In genomic region chr4:106315921-106316350, GRCm38 (mm10) we compare ENCODE assay signal across 8 mouse cellular contexts. TPM values are rescaled to one million over a fixed set of nuclear protein-coding genes. Genes with fewer than 3 reads are reported as not detected.
DNase-seq lines count a peak whose midpoint lies in the region; ATAC-seq and TF ChIP-seq lines count a peak whose summit lies in the region.

Gene Usp24, plus strand, starts transcription at chr4:106316213.

- peak; percentile 50 for TF ChIP-seq POLR2A in cortical plate, adult 2 months (IDR thresholded peaks at IDR 0.05; ENCODE audit: extremely low read depth, insufficient read depth, low read length)

- WGBS in hindbrain, embryonic 16.5 days, result under 1% methylated on average over 34 of the region's 60 CpGs

- H3K4me2 ChIP-seq in hindbrain, embryonic 16.5 days (ENCODE audit: low read length), result peak within 1 kb of the TSS; percentile 82

- no peaks in the 10 kb centered on the region for H3K36me3 ChIP-seq in hindbrain, embryonic 16.5 days (ENCODE audit: control insufficient read depth, insufficient read depth, low read length)

- DNase-seq in ZHBTc4 (ENCODE audit: low read depth, low spot score), result peak; percentile 78
- peak; percentile 61 to 66 for DNase-seq in gastrocnemius, adult 8-10 months (ENCODE audit: low spot score in 2 of 2)
- peak; percentile 50 to 52 for DNase-seq in left cerebral cortex, adult 8-10 months (ENCODE audit: low spot score in 2 of 2)
- DNase-seq in retina, postnatal 7 days (ENCODE audit: low read depth, low spot score), result peak; percentile 64
- DNase-seq in urinary bladder, adult 18-20 months (ENCODE audit: low spot score in 2 of 2), result peak; percentile 67 to 77

- no peaks in the 10 kb centered on the region for H3K9me3 ChIP-seq in hindbrain, embryonic 16.5 days (ENCODE audit: control insufficient read depth, low read length)

- H3K9ac ChIP-seq in hindbrain, embryonic 16.5 days (ENCODE audit: low read depth, low read length), result peak within 1 kb of the TSS; percentile 99

- ATAC-seq in hindbrain, embryonic 16.5 days, result peak; percentile 94
- peak; percentile 74 for ATAC-seq in megakaryocyte, adult 5-6 weeks (ENCODE audit: poor library complexity, severe bottlenecking)

- H3K4me3 ChIP-seq in cortical plate, adult 2 months (ENCODE audit: insufficient read depth, low read length), result peak within 1 kb of the TSS; percentile 79
- peak within 1 kb of the TSS; percentile 95 for H3K4me3 ChIP-seq in hindbrain, embryonic 16.5 days (ENCODE audit: low read length)

- H3K4me1 ChIP-seq in cortical plate, adult 2 months (ENCODE audit: control insufficient read depth, insufficient read depth, low read length), result peaks cover 3% of the 10 kb centered on the region
- peaks cover 24% of the 10 kb centered on the region for H3K4me1 ChIP-seq in hindbrain, embryonic 16.5 days (ENCODE audit: control insufficient read depth, insufficient read depth, low read depth, low read length)

- TF ChIP-seq CTCF in cortical plate, adult 2 months (IDR thresholded peaks at IDR 0.05; ENCODE audit: extremely low read depth, insufficient read depth, low read length), result no peak

- H3K27ac ChIP-seq in cortical plate, adult 2 months (ENCODE audit: insufficient read depth, low read length), result peak within 1 kb of the TSS; percentile 91
- H3K27ac ChIP-seq in hindbrain, embryonic 16.5 days (ENCODE audit: low read depth, low read length), result peak within 1 kb of the TSS; percentile 94

- no peaks in the 10 kb centered on the region for H3K27me3 ChIP-seq in hindbrain, embryonic 16.5 days (replicated peaks; ENCODE audit: control insufficient read depth, insufficient read depth, low read length)

RNA-seq across cellular contexts. Expression of gene Usp24, which starts in this region (rescaled TPM):
- polyA plus RNA-seq in cortical plate, adult 2 months (2012; rRNA removed), result 17.7 and 18.1 TPM in 2 replicates
- total RNA-seq in gastrocnemius, adult 8-10 months (2022), result 10 to 100 TPM; 71.6 to 86.2 (median 74.3) TPM
- 5.8 and 7.3 TPM in 2 replicates for polyA plus RNA-seq in hindbrain, embryonic 16.5 days (2015; fragmentation: Nextera tagmentation; extraction: Ambion mirVana)
- 10 to 100 TPM; 40.8 to 46.5 (median 43.4) TPM for total RNA-seq in left cerebral cortex, adult 8-10 months (2022)
- 15.5 and 16.3 TPM in 2 replicates for total RNA-seq in megakaryocyte, adult 5-6 weeks (2015)
- total RNA-seq in megakaryocyte, adult 5-6 weeks (2017), result 17.1 and 19.1 TPM in 2 replicates

Comparison
In these comparisons a context has a peak if more than half of its experiments do, and no peak if none do; other contexts are left out.
1. Peak in every context shown above with its lines: DNase-seq, ATAC-seq, H3K4me3 ChIP-seq and H3K27ac ChIP-seq.